Comparison of ENCODE assay signal across 7 mouse cellular contexts in genomic region chr3:65929304-65929783, GRCm38 (mm10). TPM values are rescaled to one million over a fixed set of nuclear protein-coding genes. Genes with fewer than 3 reads are reported as not detected.
DNase-seq lines count a peak whose midpoint lies in the region; ATAC-seq lines count a peak whose summit lies in the region.

No protein-coding gene starts in this region.

- H3K4me2 ChIP-seq in limb, embryonic 11.5 days (ENCODE audit: low read depth, severe bottlenecking) = peak overlapping the region; percentile 43
- peak overlapping the region; percentile 45 for H3K4me2 ChIP-seq in midbrain, embryonic 13.5 days (replicated peaks)

- H3K4me1 ChIP-seq in limb, embryonic 11.5 days (ENCODE audit: control insufficient read depth, insufficient read depth, low read length) = peaks cover 5% of the 10 kb centered on the region; the same call in 1 of the 2 replicates
- peaks cover 17% of the 10 kb centered on the region for H3K4me1 ChIP-seq in midbrain, embryonic 13.5 days (replicated peaks)

- peak overlapping the region; percentile 51 for H3K9ac ChIP-seq in limb, embryonic 11.5 days (ENCODE audit: low read length)
- no peak overlapping the region for H3K9ac ChIP-seq in midbrain, embryonic 13.5 days (replicated peaks)

- 4% methylated on average over 10 of the region's 10 CpGs for WGBS in limb, embryonic 11.5 days
- WGBS in midbrain, embryonic 13.5 days = 2% methylated on average over 10 of the region's 10 CpGs

- no peaks in the 10 kb centered on the region for H3K36me3 ChIP-seq in limb, embryonic 11.5 days (ENCODE audit: control insufficient read depth, insufficient read depth, low read length)
- no peaks in the 10 kb centered on the region for H3K36me3 ChIP-seq in midbrain, embryonic 13.5 days

- no peaks in the 10 kb centered on the region for H3K9me3 ChIP-seq in limb, embryonic 11.5 days (ENCODE audit: control insufficient read depth, low read length)
- no peaks in the 10 kb centered on the region for H3K9me3 ChIP-seq in midbrain, embryonic 13.5 days

- H3K4me3 ChIP-seq in limb, embryonic 11.5 days (ENCODE audit: low read depth, low read length) = no peak overlapping the region
- peak overlapping the region; percentile 7; the same call in 1 of the 2 replicates for H3K4me3 ChIP-seq in midbrain, embryonic 13.5 days (replicated peaks)

- no peaks in the 10 kb centered on the region for H3K27me3 ChIP-seq in limb, embryonic 11.5 days (ENCODE audit: control insufficient read depth, insufficient read depth, low read length)
- 0 out of 2 replicates have a peak, but pooled peaks cover 3% of the 10 kb centered on the region for H3K27me3 ChIP-seq in midbrain, embryonic 13.5 days

- ATAC-seq in limb, embryonic 11.5 days (ENCODE audit: insufficient number of reproducible peaks, low FRiP score, low TSS enrichment, low read depth) = peak; percentile 82; the same call in 1 of the 2 replicates
- ATAC-seq in midbrain, embryonic 13.5 days = peak; percentile 82

- peak; percentile 70 for DNase-seq in adrenal gland, adult 18-20 months (ENCODE audit: low spot score in 2 of 2)
- DNase-seq in embryo, embryonic 9.5 days (ENCODE audit: extremely low spot score) = peak; percentile 89
- peak; percentile 99 for DNase-seq in heart, adult 11 months
- peak; percentile 82 for DNase-seq in kidney, adult 11 months
- peak; percentile 90 for DNase-seq in limb, embryonic 11.5 days (ENCODE audit: low spot score)
- peak; percentile 19 to 41 for DNase-seq in spleen, adult 18-20 months

- H3K27ac ChIP-seq in limb, embryonic 11.5 days (replicated peaks; ENCODE audit: low read depth, low read length) = no peak overlapping the region
- H3K27ac ChIP-seq in midbrain, embryonic 13.5 days = peak overlapping the region; percentile 67

RNA-seq across cellular contexts. Expression of gene Ccnl1, which starts 28.7 kb away (rescaled TPM):
- 100 to 1,000 TPM in 1 of 2 experiments, 10 to 100 TPM in 1; 89.0 to 102 TPM for total RNA-seq in adrenal gland, adult 18-20 months (2021)
- polyA plus RNA-seq in limb, embryonic 11.5 days (2014; fragmentation: Nextera tagmentation; extraction: Ambion mirVana) = 127 and 137 TPM in 2 replicates
- polyA plus RNA-seq in midbrain, embryonic 13.5 days (2015; fragmentation: Nextera tagmentation; extraction: Ambion mirVana) = 87.8 and 94.2 TPM in 2 replicates

Comparison
In these comparisons a context has a peak if more than half of its experiments do, and no peak if none do; other contexts are left out.
1. DNase-seq: peak in every context shown above with its lines; median percentile 99 in heart, adult 11 months; 90 in limb, embryonic 11.5 days; 89 in embryo, embryonic 9.5 days; 82 in kidney, adult 11 months; 70 in adrenal gland, adult 18-20 months; 30 in spleen, adult 18-20 months.